21 mouse cellular contexts compared by ENCODE assay signal in the genomic region with DNA sequence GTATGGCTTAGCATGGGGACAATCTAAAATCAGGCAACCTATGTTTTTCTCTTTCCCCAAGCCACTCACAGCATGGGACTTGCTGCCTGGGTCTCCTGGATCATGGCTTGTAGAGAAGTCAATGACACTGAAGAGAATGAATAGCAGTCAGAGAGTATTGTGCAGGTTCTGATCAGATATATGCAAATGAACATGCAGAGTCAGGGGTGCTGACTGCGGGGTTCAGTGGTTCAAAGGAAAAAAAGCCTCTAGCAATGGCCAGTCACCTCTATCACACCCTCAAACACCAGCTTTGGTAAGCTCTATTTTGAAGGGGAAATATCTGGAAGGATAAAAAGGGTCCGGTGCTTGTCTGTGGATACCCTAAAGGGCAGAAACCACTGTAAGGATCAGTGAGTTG.
"Had no signal": no experiment of that assay in that cellular context is flagged by ENCODE, and none has a peak within 500 bp of the region (broad histone marks: within the 10 kb centered on the region; RNA-seq: fewer than 3 reads in every experiment).

No protein-coding gene starts in this region.

- H3K4me1 ChIP-seq: heart, embryonic 12.5 days; hindbrain, embryonic 13.5 days; hindbrain, embryonic 15.5 days had no signal

- H3K9ac ChIP-seq: forebrain, postnatal 0 days; heart, embryonic 12.5 days; hindbrain, embryonic 13.5 days; hindbrain, embryonic 15.5 days; limb, embryonic 15.5 days; liver, embryonic 12.5 days had no signal

- ATAC-seq: forebrain, postnatal 0 days; hindbrain, postnatal 0 days; intestine, embryonic 16.5 days; liver, embryonic 12.5 days had no signal

- H3K4me2 ChIP-seq: heart, embryonic 12.5 days; hindbrain, embryonic 13.5 days; hindbrain, embryonic 15.5 days; limb, embryonic 15.5 days; liver, embryonic 12.5 days had no signal

- H3K27ac ChIP-seq: heart, embryonic 10.5 days; hindbrain, embryonic 13.5 days; hindbrain, embryonic 15.5 days; hindbrain, postnatal 0 days; layer of hippocampus, adult 2 months; left cerebral cortex, adult 2 months; liver, embryonic 12.5 days had no signal

- H3K36me3 ChIP-seq: heart, embryonic 10.5 days; heart, embryonic 12.5 days; hindbrain, embryonic 13.5 days; hindbrain, embryonic 15.5 days; limb, embryonic 15.5 days; liver, embryonic 12.5 days had no signal

- H3K27me3 ChIP-seq: heart, embryonic 12.5 days; hindbrain, embryonic 13.5 days; hindbrain, embryonic 15.5 days; limb, embryonic 15.5 days; liver, embryonic 12.5 days had no signal

- DNase-seq: forebrain, postnatal 0 days; gastrocnemius, postnatal 14 days; gastrocnemius, postnatal 36 days; heart, adult 18-20 months; heart, postnatal 10 days; kidney, adult 11 months; kidney, adult 2 months; kidney, adult 9 months; kidney, postnatal 10 days; kidney, postnatal 25 days; kidney, postnatal 4 days had no signal

- H3K4me3 ChIP-seq: heart, embryonic 10.5 days; heart, embryonic 12.5 days; hindbrain, embryonic 13.5 days; hindbrain, embryonic 15.5 days; layer of hippocampus, adult 2 months; left cerebral cortex, adult 2 months; limb, embryonic 15.5 days; liver, embryonic 12.5 days had no signal

- H3K9me3 ChIP-seq: heart, embryonic 10.5 days; heart, embryonic 12.5 days; hindbrain, embryonic 13.5 days; hindbrain, embryonic 15.5 days; limb, embryonic 15.5 days; liver, embryonic 12.5 days had no signal
